Mouse (Mus musculus): ENCODE measurements around the gene Nsfl1c. TPM values are rescaled to one million over a fixed set of nuclear protein-coding genes. Genes with fewer than 3 reads are reported as not detected.

Gene Nsfl1c
- polyA plus RNA-seq, 1 experiment from 2014 or later = 282 TPM

GRCm38 (mm10) chr2:151519000-151519399, 25.0 kb downstream of the Nsfl1c start:
- ATAC-seq (replicated peaks; ENCODE audit: low FRiP score) = no peak
- 91% methylated on average over 2 of the region's 2 CpGs for WGBS
- H3K9me3 ChIP-seq (ENCODE audit: control insufficient read depth, low read length) = no peaks in the 10 kb centered on the region
- H3K4me3 ChIP-seq (ENCODE audit: low read depth, low read length) = no peak overlapping the region
- no peak overlapping the region for H3K4me2 ChIP-seq (ENCODE audit: low read depth, low read length, severe bottlenecking)
- H3K36me3 ChIP-seq (ENCODE audit: control insufficient read depth, insufficient read depth, low read length) = 0 out of 2 replicates have a peak, but pooled peaks cover 3% of the 10 kb centered on the region
- no peaks in the 10 kb centered on the region for H3K4me1 ChIP-seq (replicated peaks; ENCODE audit: control insufficient read depth, insufficient read depth, low read length)
- no peak overlapping the region for H3K27ac ChIP-seq (ENCODE audit: low read depth, low read length)
- no peak for DNase-seq (ENCODE audit: low spot score)
- H3K9ac ChIP-seq (ENCODE audit: low read length) = no peak overlapping the region
- H3K27me3 ChIP-seq (ENCODE audit: control insufficient read depth, insufficient read depth, low read length) = no peaks in the 10 kb centered on the region

GRCm38 (mm10) chr2:151524324-151525041, 30.5 kb downstream of the Nsfl1c start:
- ATAC-seq (replicated peaks; ENCODE audit: low FRiP score) (no peak), DNase-seq (ENCODE audit: low spot score) (no peak)
- Histone ChIP-seq H3K9ac (ENCODE audit: low read length) (no peak overlapping the region), H3K9me3 (ENCODE audit: control insufficient read depth, low read length) (no peaks in the 10 kb centered on the region), H3K4me3 (ENCODE audit: low read depth, low read length) (no peak overlapping the region), H3K27ac (ENCODE audit: low read depth, low read length) (no peak overlapping the region), H3K27me3 (ENCODE audit: control insufficient read depth, insufficient read depth, low read length) (no peaks in the 10 kb centered on the region), H3K4me1 (replicated peaks; ENCODE audit: control insufficient read depth, insufficient read depth, low read length) (no peaks in the 10 kb centered on the region), H3K4me2 (ENCODE audit: low read depth, low read length, severe bottlenecking) (no peak overlapping the region), H3K36me3 (ENCODE audit: control insufficient read depth, insufficient read depth, low read length) (no peaks in the 10 kb centered on the region)
- 70% methylated on average over 4 of the region's 4 CpGs for WGBS

- no peak for DNase-seq (ENCODE audit: low spot score)
Measured at GRCm38 (mm10) chr2:151525520-151525919, 31.5 kb downstream of the Nsfl1c start.

GRCm38 (mm10) chr2:151528066-151528465, 34.1 kb downstream of the Nsfl1c start:
- Histone ChIP-seq H3K27me3 (ENCODE audit: control insufficient read depth, insufficient read depth, low read length) (no peaks in the 10 kb centered on the region), H3K4me2 (ENCODE audit: low read depth, low read length, severe bottlenecking) (no peak overlapping the region), H3K27ac (ENCODE audit: low read depth, low read length) (no peak overlapping the region), H3K4me1 (replicated peaks; ENCODE audit: control insufficient read depth, insufficient read depth, low read length) (no peaks in the 10 kb centered on the region), H3K36me3 (ENCODE audit: control insufficient read depth, insufficient read depth, low read length) (no peaks in the 10 kb centered on the region), H3K9ac (ENCODE audit: low read length) (no peak overlapping the region), H3K4me3 (ENCODE audit: low read depth, low read length) (no peak overlapping the region), H3K9me3 (ENCODE audit: control insufficient read depth, low read length) (no peaks in the 10 kb centered on the region)
- DNase-seq (ENCODE audit: low spot score) (no peak), ATAC-seq (replicated peaks; ENCODE audit: low FRiP score) (no peak)
- 85% methylated on average over 1 of the region's 1 CpGs for WGBS

More at GRCm38 (mm10) chr2:151525520-151525919, 31.5 kb downstream of the Nsfl1c start:
- WGBS = 70% methylated on average over 2 of the region's 2 CpGs
- no peaks in the 10 kb centered on the region for H3K9me3 ChIP-seq (ENCODE audit: control insufficient read depth, low read length)
- no peak overlapping the region for H3K4me3 ChIP-seq (ENCODE audit: low read depth, low read length)
- H3K36me3 ChIP-seq (ENCODE audit: control insufficient read depth, insufficient read depth, low read length) = no peaks in the 10 kb centered on the region
- H3K27me3 ChIP-seq (ENCODE audit: control insufficient read depth, insufficient read depth, low read length) = no peaks in the 10 kb centered on the region
- no peak overlapping the region for H3K9ac ChIP-seq (ENCODE audit: low read length)
- no peak overlapping the region for H3K4me2 ChIP-seq (ENCODE audit: low read depth, low read length, severe bottlenecking)
- H3K27ac ChIP-seq (ENCODE audit: low read depth, low read length) = no peak overlapping the region
- H3K4me1 ChIP-seq (replicated peaks; ENCODE audit: control insufficient read depth, insufficient read depth, low read length) = no peaks in the 10 kb centered on the region
- no peak for ATAC-seq (replicated peaks; ENCODE audit: low FRiP score)

- no peak for ATAC-seq (replicated peaks; ENCODE audit: low FRiP score)
- H3K9ac ChIP-seq (ENCODE audit: low read length) = no peak overlapping the region
- no peak overlapping the region for H3K4me3 ChIP-seq (ENCODE audit: low read depth, low read length)
- H3K4me2 ChIP-seq (ENCODE audit: low read depth, low read length, severe bottlenecking) = no peak overlapping the region
- H3K4me1 ChIP-seq (replicated peaks; ENCODE audit: control insufficient read depth, insufficient read depth, low read length) = no peaks in the 10 kb centered on the region
- no peaks in the 10 kb centered on the region for H3K9me3 ChIP-seq (ENCODE audit: control insufficient read depth, low read length)
- no peaks in the 10 kb centered on the region for H3K27me3 ChIP-seq (ENCODE audit: control insufficient read depth, insufficient read depth, low read length)
- H3K36me3 ChIP-seq (ENCODE audit: control insufficient read depth, insufficient read depth, low read length) = no peaks in the 10 kb centered on the region
- no peak for DNase-seq (ENCODE audit: low spot score)
- H3K27ac ChIP-seq (ENCODE audit: low read depth, low read length) = no peak overlapping the region
Measured at GRCm38 (mm10) chr2:151529169-151529568, 35.2 kb downstream of the Nsfl1c start.

- H3K9ac ChIP-seq (ENCODE audit: low read length) = no peak overlapping the region
- DNase-seq (ENCODE audit: low spot score) (no peak), ATAC-seq (replicated peaks; ENCODE audit: low FRiP score) (no peak)
- no peak overlapping the region for H3K4me3 ChIP-seq (ENCODE audit: low read depth, low read length)
- H3K36me3 ChIP-seq (ENCODE audit: control insufficient read depth, insufficient read depth, low read length) = no peaks in the 10 kb centered on the region
- H3K4me2 ChIP-seq (ENCODE audit: low read depth, low read length, severe bottlenecking) = no peak overlapping the region
- no peaks in the 10 kb centered on the region for H3K27me3 ChIP-seq (ENCODE audit: control insufficient read depth, insufficient read depth, low read length)
- H3K4me1 ChIP-seq (replicated peaks; ENCODE audit: control insufficient read depth, insufficient read depth, low read length) = no peaks in the 10 kb centered on the region
- 63% methylated on average over 8 of the region's 8 CpGs for WGBS
- no peak overlapping the region for H3K27ac ChIP-seq (ENCODE audit: low read depth, low read length)
- H3K9me3 ChIP-seq (ENCODE audit: control insufficient read depth, low read length) = no peaks in the 10 kb centered on the region
Measured at GRCm38 (mm10) chr2:151530378-151531230, 36.6 kb downstream of the Nsfl1c start.

- DNase-seq (ENCODE audit: low spot score) (no peak), ATAC-seq (replicated peaks; ENCODE audit: low FRiP score) (no peak)
- H3K4me2 ChIP-seq (ENCODE audit: low read depth, low read length, severe bottlenecking) = no peak overlapping the region
- H3K4me3 ChIP-seq (ENCODE audit: low read depth, low read length) = no peak overlapping the region
- no peaks in the 10 kb centered on the region for H3K27me3 ChIP-seq (ENCODE audit: control insufficient read depth, insufficient read depth, low read length)
- H3K4me1 ChIP-seq (replicated peaks; ENCODE audit: control insufficient read depth, insufficient read depth, low read length) = no peaks in the 10 kb centered on the region
- H3K9me3 ChIP-seq (ENCODE audit: control insufficient read depth, low read length) = no peaks in the 10 kb centered on the region
- no peaks in the 10 kb centered on the region for H3K36me3 ChIP-seq (ENCODE audit: control insufficient read depth, insufficient read depth, low read length)
- H3K27ac ChIP-seq (ENCODE audit: low read depth, low read length) = no peak overlapping the region
- 88% methylated on average over 6 of the region's 6 CpGs for WGBS
- no peak overlapping the region for H3K9ac ChIP-seq (ENCODE audit: low read length)
Measured at GRCm38 (mm10) chr2:151533632-151534031, 39.6 kb downstream of the Nsfl1c start.

GRCm38 (mm10) chr2:151535961-151536617, 42.1 kb downstream of the Nsfl1c start:
- H3K27ac ChIP-seq (ENCODE audit: low read depth, low read length) = no peak overlapping the region
- H3K9me3 ChIP-seq (ENCODE audit: control insufficient read depth, low read length) = no peaks in the 10 kb centered on the region
- no peaks in the 10 kb centered on the region for H3K4me1 ChIP-seq (replicated peaks; ENCODE audit: control insufficient read depth, insufficient read depth, low read length)
- DNase-seq (ENCODE audit: low spot score) = no peak
- no peak overlapping the region for H3K4me3 ChIP-seq (ENCODE audit: low read depth, low read length)
- peak; percentile 68 for ATAC-seq (replicated peaks; ENCODE audit: low FRiP score)
- H3K36me3 ChIP-seq (ENCODE audit: control insufficient read depth, insufficient read depth, low read length) = no peaks in the 10 kb centered on the region
- H3K27me3 ChIP-seq (ENCODE audit: control insufficient read depth, insufficient read depth, low read length) = no peaks in the 10 kb centered on the region
- no peak overlapping the region for H3K9ac ChIP-seq (ENCODE audit: low read length)
- H3K4me2 ChIP-seq (ENCODE audit: low read depth, low read length, severe bottlenecking) = no peak overlapping the region
- WGBS = 63% methylated on average over 1 of the region's 1 CpGs

Measured in forebrain, embryonic 11.5 days (tissue).